Mouse (Mus musculus) adrenal gland, postnatal 25 days (tissue): Measurements from ENCODE around the gene Cd276. TPM values are rescaled to one million over a fixed set of nuclear protein-coding genes. Genes with fewer than 3 reads are reported as not detected.
"Not testable (repeated sequence)": the region's sequence is repeated elsewhere in the genome, so short reads cannot be mapped to it uniquely, and the experiment has no call there.

Experiments used
- DNase-seq: peaks from one replicate; pipeline ENCODE4 v3.0.0; 2021; ENCODE audit warnings: mixed read lengths
- long read RNA-seq: library from polyadenylated mRNA; stranded (forward); transcript quantifications from one replicate; pipeline ENCODE4 v2.0.0, GENCODE M21; 2021
- total RNA-seq: library from RNA; stranded (reverse); gene quantifications from 2 replicates; pipeline ENCODE4 v1.2.3, GENCODE M21; 2021

Cd276 gene
- total RNA-seq, result 13.6 and 18.3 TPM in 2 replicates
- long read RNA-seq, partial matches to known transcripts, result 0 of 7 reads
- long read RNA-seq, other reads (novel, unspliced or antisense), result 4 of 7 reads

GRCm38 (mm10) chr9:58554908-58555684 lies at the start of gene Cd276:
Gene Cd276 (minus strand): TSS chr9:58555437.
- DNase-seq, result peak; percentile 54

GRCm38 (mm10) chr9:58595313-58595712 lies 40.1 kb upstream of the Cd276 start:
- no peak for DNase-seq

- DNase-seq, result no peak
Measured at GRCm38 (mm10) chr9:58588657-58589056, 33.4 kb upstream of the Cd276 start.

- no peak for DNase-seq
Measured at GRCm38 (mm10) chr9:58584323-58584722, 29.1 kb upstream of the Cd276 start.

GRCm38 (mm10) chr9:58583267-58583641 lies 28.0 kb upstream of the Cd276 start:
- no peak for DNase-seq

- peak; percentile 53 for DNase-seq
Measured at GRCm38 (mm10) chr9:58582581-58583266, 27.5 kb upstream of the Cd276 start.

- DNase-seq, result peak; percentile 98
Measured at GRCm38 (mm10) chr9:58581958-58582540, 26.8 kb upstream of the Cd276 start, which contains the start of gene Nptn. Gene Nptn (plus strand): TSS chr9:58582240.

- DNase-seq, result peak; percentile 7
Measured at GRCm38 (mm10) chr9:58581283-58581930, 26.2 kb upstream of the Cd276 start.

- DNase-seq, result not testable (repeated sequence)
Measured at GRCm38 (mm10) chr9:58580453-58581195, 25.4 kb upstream of the Cd276 start.

- DNase-seq, result peak; percentile 84
Measured at GRCm38 (mm10) chr9:58578669-58579068, 23.4 kb upstream of the Cd276 start.

GRCm38 (mm10) chr9:58571001-58571400 lies 15.8 kb upstream of the Cd276 start:
- no peak for DNase-seq

GRCm38 (mm10) chr9:58567682-58568081 lies 12.4 kb upstream of the Cd276 start:
- DNase-seq, result no peak

- not testable (repeated sequence) for DNase-seq
Measured at GRCm38 (mm10) chr9:58565945-58566344, 10.7 kb upstream of the Cd276 start.

- DNase-seq, result no peak
Measured at GRCm38 (mm10) chr9:58560211-58560610, 5.0 kb upstream of the Cd276 start.

GRCm38 (mm10) chr9:58557457-58558455 lies 2.5 kb upstream of the Cd276 start:
- no peak for DNase-seq

- no peak for DNase-seq
Measured at GRCm38 (mm10) chr9:58556627-58557026, 1.4 kb upstream of the Cd276 start.

GRCm38 (mm10) chr9:58555685-58556414 lies 613 bp upstream of the Cd276 start:
- DNase-seq, result no peak

GRCm38 (mm10) chr9:58554056-58554907 lies 955 bp downstream of the Cd276 start:
- DNase-seq, result no peak

- no peak for DNase-seq
Measured at GRCm38 (mm10) chr9:58552083-58552482, 3.2 kb downstream of the Cd276 start.
